Mouse (Mus musculus) liver, postnatal 0 days (tissue): Measurements from ENCODE around the gene Otulinl. TPM values are rescaled to one million over a fixed set of nuclear protein-coding genes. Genes with fewer than 3 reads are reported as not detected.

Experiments used
- ATAC-seq: fragments of 200-750 bp; cut with Nextera tagmentation; 2 replicates; pipeline ENCODE4 v1.8.0; 2017; ENCODE audit warnings: mild to moderate bottlenecking, moderate library complexity
- DNase-seq: peaks from one replicate; pipeline ENCODE4 v3.0.0-alpha.2; 2016
- H3K27ac ChIP-seq: fragments of 300-500 bp; sonication (generic); 2 replicates; pipeline ENCODE4 v1.5.1; 2014; ENCODE audit warnings: antibody characterized with exemption, moderate library complexity, mild to moderate bottlenecking, low read depth
- H3K27me3 ChIP-seq: fragments of 300-500 bp; sonication (generic); 2 replicates; pipeline ENCODE4 v1.6.1; 2014; ENCODE audit warnings: low read length, control low read depth, mixed read lengths; ENCODE audit not compliant: insufficient read depth
- H3K36me3 ChIP-seq: fragments of 300-500 bp; sonication (generic); replicated peaks from 2 replicates; pipeline ENCODE4 v1.6.1; 2014; ENCODE audit warnings: mild to moderate bottlenecking, control low read depth, low read length, moderate library complexity, mixed read lengths; ENCODE audit not compliant: insufficient read depth
- H3K4me1 ChIP-seq: fragments of 300-500 bp; sonication (generic); 2 replicates; pipeline ENCODE4 v1.6.1; 2014; ENCODE audit warnings: antibody characterized with exemption, mild to moderate bottlenecking, control low read depth; ENCODE audit not compliant: insufficient read depth
- H3K4me2 ChIP-seq: fragments of 300-500 bp; sonication (generic); 2 replicates; pipeline ENCODE4 v1.6.1; 2014; ENCODE audit warnings: low read depth, mild to moderate bottlenecking, low read length, moderate library complexity, mixed read lengths
- H3K4me3 ChIP-seq: fragments of 300-500 bp; sonication (generic); 2 replicates; pipeline ENCODE4 v1.5.1; 2014; ENCODE audit warnings: low read depth, low read length
- H3K9ac ChIP-seq: fragments of 300-500 bp; sonication (generic); replicated peaks from 2 replicates; pipeline ENCODE4 v1.6.1; 2014; ENCODE audit warnings: mild to moderate bottlenecking, moderate library complexity
- H3K9me3 ChIP-seq: fragments of 300-500 bp; sonication (generic); 2 replicates; pipeline ENCODE4 v1.6.1; 2016; ENCODE audit warnings: mild to moderate bottlenecking, control low read depth, low read length, mixed read lengths
- CTCF ChIP-seq: sonication (generic); IDR thresholded peaks from 2 replicates; pipeline ENCODE4 v1.5.1; 2016; ENCODE audit warnings: antibody characterized with exemption, low read depth
- EP300 ChIP-seq: IDR thresholded peaks from 2 replicates; pipeline ENCODE4 v1.6.1; 2016; ENCODE audit warnings: antibody characterized with exemption, low read depth, mild to moderate bottlenecking
- WGBS: fragments of 180-500 bp; shearing (Covaris S2); extraction: QIAGEN DNeasy Blood & Tissue Kit; methylation state at CpG from one replicate; pipeline ENCODE4 v1.1.7; 2014; ENCODE audit not compliant: insufficient replicate concordance; 5-methylcytosine and 5-hydroxymethylcytosine counted together
- polyA plus RNA-seq: library from polyadenylated mRNA; unstranded; fragments of >200 nt; fragmentation: Nextera tagmentation; extraction: Ambion mirVana; gene quantifications from 2 replicates; pipeline ENCODE4 v1.2.1, GENCODE M21; 2015

The Otulinl gene
- polyA plus RNA-seq, 1 experiment from 2014 or later = 12.3 TPM

GRCm38 (mm10) chr15:27657866-27658265 lies 23.5 kb downstream of the Otulinl start:
- H3K4me3 ChIP-seq = no peak overlapping the region
- TF ChIP-seq EP300 = no peak
- TF ChIP-seq CTCF = no peak
- DNase-seq = no peak
- H3K9ac ChIP-seq = no peak overlapping the region
- WGBS = 90% methylated on average over 10 of the region's 10 CpGs
- H3K36me3 ChIP-seq = no peaks in the 10 kb centered on the region
- no peak overlapping the region for H3K27ac ChIP-seq
- ATAC-seq = no peak
- H3K4me2 ChIP-seq = no peak overlapping the region
- no peaks in the 10 kb centered on the region for H3K9me3 ChIP-seq
- 0 out of 2 replicates have a peak, but pooled peaks cover 3% of the 10 kb centered on the region for H3K4me1 ChIP-seq
- H3K27me3 ChIP-seq = no peaks in the 10 kb centered on the region

DNA sequence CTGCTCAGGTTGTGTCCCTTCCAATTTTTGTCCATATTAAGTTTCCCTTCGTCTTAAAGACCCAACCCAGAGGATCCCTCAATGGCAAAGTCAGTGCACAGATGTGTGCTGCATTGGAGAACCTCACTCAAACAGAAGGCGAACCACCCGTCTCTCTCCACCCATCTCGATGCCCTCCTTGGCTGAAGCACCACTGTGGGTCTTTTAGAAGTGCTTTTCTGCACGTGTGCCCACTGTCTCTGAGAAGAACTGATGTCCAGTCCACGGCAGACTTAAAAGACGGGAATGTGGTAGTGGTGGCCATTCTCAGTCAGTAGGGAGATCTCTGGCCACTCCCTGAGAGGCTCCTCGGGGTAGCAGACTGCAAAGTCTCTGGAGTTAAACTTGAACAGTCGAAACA lies 24.8 kb downstream of the Otulinl start:
- Histone ChIP-seq H3K4me3 (no peak overlapping the region), H3K4me1 (0 out of 2 replicates have a peak, but pooled peaks cover 3% of the 10 kb centered on the region), H3K9me3 (no peaks in the 10 kb centered on the region), H3K27ac (no peak overlapping the region), H3K9ac (no peak overlapping the region), H3K27me3 (no peaks in the 10 kb centered on the region), H3K36me3 (no peaks in the 10 kb centered on the region), H3K4me2 (no peak overlapping the region)
- ATAC-seq = no peak
- no peak for DNase-seq
- TF ChIP-seq EP300 (no peak), CTCF (no peak)
- 75% methylated on average over 9 of the region's 9 CpGs for WGBS

- H3K27me3 ChIP-seq = no peaks in the 10 kb centered on the region
- no peak overlapping the region for H3K9ac ChIP-seq
- no peaks in the 10 kb centered on the region for H3K36me3 ChIP-seq
- ATAC-seq = no peak
- TF ChIP-seq CTCF (no peak), EP300 (no peak)
- no peak overlapping the region for H3K27ac ChIP-seq
- H3K4me3 ChIP-seq = no peak overlapping the region
- peak; percentile 59 for DNase-seq
- H3K4me1 ChIP-seq = 0 out of 2 replicates have a peak, but pooled peaks cover 3% of the 10 kb centered on the region
- H3K9me3 ChIP-seq = no peaks in the 10 kb centered on the region
- H3K4me2 ChIP-seq = no peak overlapping the region
- WGBS = 28% methylated on average over 5 of the region's 5 CpGs
These were observed 26.4 kb downstream of the Otulinl start for GRCm38 (mm10) chr15:27655015-27655414.

DNA sequence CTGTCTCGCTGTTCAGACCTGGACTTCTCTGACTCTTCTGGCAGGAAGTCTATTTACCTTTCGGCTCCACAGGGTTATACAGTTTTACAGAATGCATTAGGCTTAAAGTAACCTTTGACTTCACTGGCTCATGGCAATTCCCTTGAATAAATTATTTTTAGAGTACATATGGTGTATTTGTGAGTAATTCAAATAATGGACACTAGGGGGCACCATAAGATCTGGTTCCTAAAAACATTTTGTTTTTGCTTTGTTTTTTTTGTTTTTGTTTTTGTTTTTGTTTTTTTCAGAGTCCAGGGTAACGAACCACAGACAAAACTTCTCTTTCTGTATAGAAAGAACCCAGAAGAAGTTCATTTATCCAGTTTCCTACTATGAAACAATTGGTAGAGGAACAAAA lies 33.7 kb downstream of the Otulinl start:
- Histone ChIP-seq H3K27ac (no peak overlapping the region), H3K4me1 (no peaks in the 10 kb centered on the region), H3K4me3 (no peak overlapping the region), H3K27me3 (no peaks in the 10 kb centered on the region), H3K4me2 (no peak overlapping the region), H3K9ac (no peak overlapping the region), H3K9me3 (no peaks in the 10 kb centered on the region), H3K36me3 (no peaks in the 10 kb centered on the region)
- TF ChIP-seq EP300 = no peak
- peak; percentile 62 for TF ChIP-seq CTCF
- ATAC-seq (no peak), DNase-seq (no peak)
- WGBS = 41% methylated on average over 3 of the region's 3 CpGs

- no peak overlapping the region for H3K9ac ChIP-seq
- no peak overlapping the region for H3K4me3 ChIP-seq
- TF ChIP-seq CTCF = no peak
- TF ChIP-seq EP300 = no peak
- H3K27ac ChIP-seq = no peak overlapping the region
- 85% methylated on average over 8 of the region's 8 CpGs for WGBS
- no peaks in the 10 kb centered on the region for H3K36me3 ChIP-seq
- ATAC-seq = no peak
- H3K4me2 ChIP-seq = no peak overlapping the region
- H3K4me1 ChIP-seq = no peaks in the 10 kb centered on the region
- H3K27me3 ChIP-seq = no peaks in the 10 kb centered on the region
- H3K9me3 ChIP-seq = no peaks in the 10 kb centered on the region
- DNase-seq = no peak
These were observed 34.7 kb downstream of the Otulinl start for GRCm38 (mm10) chr15:27646665-27647064.

- ATAC-seq (no peak), DNase-seq (no peak)
- no peak overlapping the region for H3K4me3 ChIP-seq
- no peak overlapping the region for H3K27ac ChIP-seq
- no peaks in the 10 kb centered on the region for H3K9me3 ChIP-seq
- no peak overlapping the region for H3K9ac ChIP-seq
- H3K4me1 ChIP-seq = no peaks in the 10 kb centered on the region
- TF ChIP-seq EP300 = no peak
- no peak for TF ChIP-seq CTCF
- no peaks in the 10 kb centered on the region for H3K27me3 ChIP-seq
- no peak overlapping the region for H3K4me2 ChIP-seq
- H3K36me3 ChIP-seq = no peaks in the 10 kb centered on the region
- WGBS = 81% methylated on average over 3 of the region's 3 CpGs
These were observed 36.1 kb downstream of the Otulinl start for GRCm38 (mm10) chr15:27645250-27645649.

GRCm38 (mm10) chr15:27642895-27643294 lies 38.5 kb downstream of the Otulinl start:
- TF ChIP-seq CTCF = peak; percentile 76
- no peak for TF ChIP-seq EP300
- Histone ChIP-seq H3K36me3 (no peaks in the 10 kb centered on the region), H3K4me2 (no peak overlapping the region), H3K4me3 (no peak overlapping the region), H3K27me3 (no peaks in the 10 kb centered on the region), H3K27ac (no peak overlapping the region), H3K9ac (no peak overlapping the region), H3K9me3 (no peaks in the 10 kb centered on the region), H3K4me1 (no peaks in the 10 kb centered on the region)
- DNase-seq (peak; percentile 46), ATAC-seq (no peak)
- WGBS = 75% methylated on average over 3 of the region's 3 CpGs
